Mouse (Mus musculus) heart, embryonic 13.5 days (tissue): ENCODE measurements around the gene Cacna2d3. TPM values are rescaled to one million over a fixed set of nuclear protein-coding genes. Genes with fewer than 3 reads are reported as not detected.

ENCODE experiments used
- ATAC-seq: fragments of 200-750 bp; cut with Nextera tagmentation; 2 replicates; pipeline ENCODE4 v1.8.0; 2017; ENCODE audit warnings: moderate TSS enrichment; ENCODE audit not compliant: insufficient number of reproducible peaks, low FRiP score, low TSS enrichment; ENCODE audit errors: extremely low read depth
- H3K27ac ChIP-seq: fragments of 300-500 bp; sonication (generic); replicated peaks from 2 replicates; pipeline ENCODE4 v1.5.1; 2015; ENCODE audit warnings: moderate library complexity, mild to moderate bottlenecking, inconsistent platforms
- H3K27me3 ChIP-seq: fragments of 300-500 bp; sonication (generic); replicated peaks from 2 replicates; pipeline ENCODE4 v1.6.1; 2015; ENCODE audit warnings: mild to moderate bottlenecking, inconsistent platforms
- H3K36me3 ChIP-seq: fragments of 300-500 bp; sonication (generic); 2 replicates; pipeline ENCODE4 v1.6.1; 2015; ENCODE audit warnings: mild to moderate bottlenecking, inconsistent platforms
- H3K4me1 ChIP-seq: fragments of 300-500 bp; sonication (generic); 2 replicates; pipeline ENCODE4 v1.6.1; 2015; ENCODE audit warnings: inconsistent platforms
- H3K4me2 ChIP-seq: fragments of 300-500 bp; sonication (generic); 2 replicates; pipeline ENCODE4 v1.6.1; 2015; ENCODE audit warnings: inconsistent platforms, mild to moderate bottlenecking, moderate library complexity
- H3K4me3 ChIP-seq: fragments of 300-500 bp; sonication (generic); 2 replicates; pipeline ENCODE4 v1.5.1; 2015; ENCODE audit warnings: moderate library complexity, mild to moderate bottlenecking, inconsistent platforms
- H3K9ac ChIP-seq: fragments of 300-500 bp; sonication (generic); 2 replicates; pipeline ENCODE4 v1.6.1; 2015; ENCODE audit warnings: inconsistent platforms, mild to moderate bottlenecking, moderate library complexity
- H3K9me3 ChIP-seq: fragments of 300-500 bp; sonication (generic); 2 replicates; pipeline ENCODE4 v1.6.1; 2016; ENCODE audit warnings: inconsistent platforms
- WGBS: fragments of 180-500 bp; shearing (Covaris S2); methylation state at CpG from one replicate; pipeline ENCODE4 v1.1.7; 2015; ENCODE audit warnings: mixed read lengths; 5-methylcytosine and 5-hydroxymethylcytosine counted together
- polyA plus RNA-seq: library from polyadenylated mRNA; unstranded; fragments of >200 nt; fragmentation: Nextera tagmentation; extraction: Ambion mirVana; gene quantifications from 2 replicates; pipeline ENCODE4 v1.2.1, GENCODE M21; 2015

The Cacna2d3 gene
- polyA plus RNA-seq, 1 experiment from 2014 or later, result 0.33 TPM

- H3K36me3 ChIP-seq, result no peaks in the 10 kb centered on the region
- ATAC-seq, result no peak
- H3K9me3 ChIP-seq, result no peaks in the 10 kb centered on the region
- no peak overlapping the region for H3K9ac ChIP-seq
- peaks cover 19% of the 10 kb centered on the region for H3K4me1 ChIP-seq
- H3K4me3 ChIP-seq, result no peak overlapping the region
- H3K27me3 ChIP-seq, result no peaks in the 10 kb centered on the region
- whole genome bisulfite sequencing, result 59% methylated on average over 19 of the region's 19 CpGs
- H3K4me2 ChIP-seq, result no peak overlapping the region
- H3K27ac ChIP-seq, result no peak overlapping the region
Measured at GRCm38 (mm10) chr14:29228976-29229716, 492.5 kb downstream of the Cacna2d3 start.

- H3K4me1 ChIP-seq, result peaks cover 19% of the 10 kb centered on the region
- no peak overlapping the region for H3K4me3 ChIP-seq
- H3K9ac ChIP-seq, result no peak overlapping the region
- no peak overlapping the region for H3K4me2 ChIP-seq
- H3K36me3 ChIP-seq, result no peaks in the 10 kb centered on the region
- peak overlapping the region; percentile 68 for H3K27ac ChIP-seq
- H3K9me3 ChIP-seq, result no peaks in the 10 kb centered on the region
- no peak for ATAC-seq
- H3K27me3 ChIP-seq, result no peaks in the 10 kb centered on the region
Measured at GRCm38 (mm10) chr14:29228471-29228870, 493.2 kb downstream of the Cacna2d3 start.

GRCm38 (mm10) chr14:29227959-29228358, 493.7 kb downstream of the Cacna2d3 start:
- H3K36me3 ChIP-seq, result no peaks in the 10 kb centered on the region
- H3K9me3 ChIP-seq, result no peaks in the 10 kb centered on the region
- no peak overlapping the region for H3K9ac ChIP-seq
- ATAC-seq, result no peak
- no peak overlapping the region for H3K4me2 ChIP-seq
- H3K4me1 ChIP-seq, result peaks cover 19% of the 10 kb centered on the region
- H3K4me3 ChIP-seq, result no peak overlapping the region
- 27% methylated on average over 2 of the region's 2 CpGs for WGBS
- peak overlapping the region; percentile 68 for H3K27ac ChIP-seq
- H3K27me3 ChIP-seq, result no peaks in the 10 kb centered on the region

- Histone ChIP-seq H3K27me3 (no peaks in the 10 kb centered on the region), H3K4me1 (peaks cover 19% of the 10 kb centered on the region), H3K4me3 (no peak overlapping the region), H3K9ac (no peak overlapping the region), H3K9me3 (no peaks in the 10 kb centered on the region), H3K4me2 (no peak overlapping the region), H3K36me3 (no peaks in the 10 kb centered on the region), H3K27ac (no peak overlapping the region)
- 68% methylated on average over 2 of the region's 2 CpGs for WGBS
- no peak for ATAC-seq
Measured at GRCm38 (mm10) chr14:29225754-29226365, 495.8 kb downstream of the Cacna2d3 start.

GRCm38 (mm10) chr14:29223012-29223411, 498.7 kb downstream of the Cacna2d3 start:
- no peaks in the 10 kb centered on the region for H3K27me3 ChIP-seq
- 0 out of 2 replicates have a peak, but pooled peaks cover 5% of the 10 kb centered on the region for H3K4me1 ChIP-seq
- no peak overlapping the region for H3K4me2 ChIP-seq
- WGBS, result 88% methylated on average over 1 of the region's 1 CpGs
- no peak overlapping the region for H3K4me3 ChIP-seq
- no peaks in the 10 kb centered on the region for H3K9me3 ChIP-seq
- ATAC-seq, result no peak
- no peak overlapping the region for H3K27ac ChIP-seq
- no peak overlapping the region for H3K9ac ChIP-seq
- no peaks in the 10 kb centered on the region for H3K36me3 ChIP-seq

- no peak for ATAC-seq
- WGBS, result 69% methylated on average over 4 of the region's 4 CpGs
- no peak overlapping the region for H3K27ac ChIP-seq
- H3K9ac ChIP-seq, result no peak overlapping the region
- H3K9me3 ChIP-seq, result no peaks in the 10 kb centered on the region
- H3K27me3 ChIP-seq, result no peaks in the 10 kb centered on the region
- no peaks in the 10 kb centered on the region for H3K4me1 ChIP-seq
- H3K4me3 ChIP-seq, result no peak overlapping the region
- no peaks in the 10 kb centered on the region for H3K36me3 ChIP-seq
- no peak overlapping the region for H3K4me2 ChIP-seq
Measured at GRCm38 (mm10) chr14:29222191-29222882, 499.3 kb downstream of the Cacna2d3 start.

- Histone ChIP-seq H3K27ac (no peak overlapping the region), H3K9ac (no peak overlapping the region), H3K27me3 (no peaks in the 10 kb centered on the region), H3K4me1 (no peaks in the 10 kb centered on the region), H3K36me3 (no peaks in the 10 kb centered on the region), H3K9me3 (no peaks in the 10 kb centered on the region), H3K4me3 (no peak overlapping the region), H3K4me2 (no peak overlapping the region)
- WGBS, result 59% methylated on average over 1 of the region's 1 CpGs
- no peak for ATAC-seq
Measured at GRCm38 (mm10) chr14:29216106-29216505, 505.6 kb downstream of the Cacna2d3 start.

- Histone ChIP-seq H3K4me3 (no peak overlapping the region), H3K9ac (no peak overlapping the region), H3K9me3 (no peaks in the 10 kb centered on the region), H3K27ac (no peak overlapping the region), H3K27me3 (no peaks in the 10 kb centered on the region), H3K4me2 (no peak overlapping the region), H3K4me1 (no peaks in the 10 kb centered on the region), H3K36me3 (no peaks in the 10 kb centered on the region)
- WGBS, result 86% methylated on average over 1 of the region's 1 CpGs
- no peak for ATAC-seq
Measured at GRCm38 (mm10) chr14:29204967-29205268, 516.7 kb downstream of the Cacna2d3 start.

GRCm38 (mm10) chr14:29204236-29204966, 517.3 kb downstream of the Cacna2d3 start:
- Histone ChIP-seq H3K27ac (no peak overlapping the region), H3K4me2 (no peak overlapping the region), H3K27me3 (no peaks in the 10 kb centered on the region), H3K4me1 (no peaks in the 10 kb centered on the region), H3K36me3 (no peaks in the 10 kb centered on the region), H3K9ac (no peak overlapping the region), H3K9me3 (no peaks in the 10 kb centered on the region), H3K4me3 (no peak overlapping the region)
- no peak for ATAC-seq
- 85% methylated on average over 10 of the region's 10 CpGs for WGBS

- Histone ChIP-seq H3K27me3 (no peaks in the 10 kb centered on the region), H3K4me2 (no peak overlapping the region)
Measured at GRCm38 (mm10) chr14:29196171-29196570, 525.5 kb downstream of the Cacna2d3 start.

GRCm38 (mm10) chr14:29191426-29191825, 530.2 kb downstream of the Cacna2d3 start:
- Histone ChIP-seq H3K4me1 (no peaks in the 10 kb centered on the region), H3K9me3 (no peaks in the 10 kb centered on the region), H3K4me3 (no peak overlapping the region), H3K27ac (no peak overlapping the region), H3K27me3 (no peaks in the 10 kb centered on the region), H3K9ac (no peak overlapping the region), H3K4me2 (no peak overlapping the region), H3K36me3 (no peaks in the 10 kb centered on the region)
- no peak for ATAC-seq
- 85% methylated on average over 3 of the region's 3 CpGs for WGBS

More at GRCm38 (mm10) chr14:29196171-29196570, 525.5 kb downstream of the Cacna2d3 start:
- H3K4me1 ChIP-seq, result no peaks in the 10 kb centered on the region
- no peaks in the 10 kb centered on the region for H3K9me3 ChIP-seq
- no peak overlapping the region for H3K9ac ChIP-seq
- no peak overlapping the region for H3K4me3 ChIP-seq
- no peak overlapping the region for H3K27ac ChIP-seq
- no peaks in the 10 kb centered on the region for H3K36me3 ChIP-seq
- ATAC-seq, result no peak
